Mouse (Mus musculus) limb, embryonic 11.5 days (tissue): ENCODE data around the gene Acads. TPM values are rescaled to one million over a fixed set of nuclear protein-coding genes. Genes with fewer than 3 reads are reported as not detected.
"Not testable (repeated sequence)": the region's sequence is repeated elsewhere in the genome, so short reads cannot be mapped to it uniquely, and the experiment has no call there.

Experiments used
- ATAC-seq: fragments of 200-750 bp; cut with Nextera tagmentation; 2 replicates; pipeline ENCODE4 v1.8.0; 2017; ENCODE audit warnings: low read depth; ENCODE audit not compliant: insufficient number of reproducible peaks, low FRiP score, low TSS enrichment
- DNase-seq: peaks from one replicate; pipeline ENCODE4 v3.0.0-alpha.2; 2015; ENCODE audit warnings: low spot score
- H3K27ac ChIP-seq: fragments of 300-500 bp; sonication (generic); replicated peaks from 2 replicates; pipeline ENCODE4 v1.5.1; 2014; ENCODE audit warnings: low read depth, mild to moderate bottlenecking, low read length
- H3K27me3 ChIP-seq: fragments of 300-500 bp; sonication (generic); 2 replicates; pipeline ENCODE4 v1.6.1; 2014; ENCODE audit warnings: mild to moderate bottlenecking, low read length, mixed read lengths; ENCODE audit not compliant: control insufficient read depth, insufficient read depth
- H3K36me3 ChIP-seq: fragments of 300-500 bp; sonication (generic); 2 replicates; pipeline ENCODE4 v1.6.1; 2014; ENCODE audit warnings: mild to moderate bottlenecking, low read length, moderate library complexity, mixed read lengths; ENCODE audit not compliant: control insufficient read depth, insufficient read depth
- H3K4me1 ChIP-seq: fragments of 300-500 bp; sonication (generic); 2 replicates; pipeline ENCODE4 v1.6.1; 2014; ENCODE audit warnings: low read length, mixed read lengths; ENCODE audit not compliant: control insufficient read depth, insufficient read depth
- H3K4me2 ChIP-seq: fragments of 300-500 bp; sonication (generic); 2 replicates; pipeline ENCODE4 v1.6.1; 2014; ENCODE audit warnings: low read depth, mild to moderate bottlenecking, moderate library complexity; ENCODE audit not compliant: severe bottlenecking
- H3K4me3 ChIP-seq: fragments of 300-500 bp; sonication (generic); 2 replicates; pipeline ENCODE4 v1.5.1; 2014; ENCODE audit warnings: low read depth, low read length
- H3K9ac ChIP-seq: fragments of 300-500 bp; sonication (generic); 2 replicates; pipeline ENCODE4 v1.6.1; 2014; ENCODE audit warnings: mild to moderate bottlenecking, low read length
- H3K9me3 ChIP-seq: fragments of 300-500 bp; sonication (generic); 2 replicates; pipeline ENCODE4 v1.6.1; 2016; ENCODE audit warnings: low read length; ENCODE audit not compliant: control insufficient read depth
- WGBS: fragments of 180-500 bp; shearing (Covaris S2); extraction: QIAGEN DNeasy Blood & Tissue Kit; methylation state at CpG from one replicate; pipeline ENCODE4 v1.1.7; 2014; 5-methylcytosine and 5-hydroxymethylcytosine counted together
- polyA plus RNA-seq: library from polyadenylated mRNA; unstranded; fragments of >200 nt; fragmentation: Nextera tagmentation; extraction: Ambion mirVana; gene quantifications from 2 replicates; pipeline ENCODE4 v1.2.1, GENCODE M21; 2014

Acads gene
- polyA plus RNA-seq, 1 experiment from 2014 or later = 49.3 TPM

DNA sequence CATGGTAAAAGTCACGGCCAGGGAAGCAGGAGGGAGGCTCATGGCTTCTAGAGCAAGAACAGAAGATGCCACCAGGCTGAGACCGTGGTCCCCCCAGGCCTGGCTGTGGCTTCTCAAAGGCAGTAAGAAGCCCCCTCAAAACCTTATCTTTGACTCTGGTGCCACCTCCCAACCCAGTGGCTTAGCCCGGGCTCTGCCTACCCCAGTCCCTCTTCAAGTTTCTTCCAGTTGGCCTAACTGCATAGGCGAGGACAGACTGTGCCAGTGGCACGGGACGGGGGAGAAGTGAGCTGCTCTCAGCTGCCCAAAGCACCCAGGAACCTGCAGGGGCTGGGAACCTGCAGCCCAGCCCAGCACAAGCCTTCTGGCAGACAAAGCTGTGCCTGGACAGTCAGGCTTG lies 5.5 kb upstream of the Acads start:
- H3K27me3 ChIP-seq = no peaks in the 10 kb centered on the region
- 0 out of 2 replicates have a peak, but pooled peaks cover 2% of the 10 kb centered on the region for H3K4me1 ChIP-seq

DNA sequence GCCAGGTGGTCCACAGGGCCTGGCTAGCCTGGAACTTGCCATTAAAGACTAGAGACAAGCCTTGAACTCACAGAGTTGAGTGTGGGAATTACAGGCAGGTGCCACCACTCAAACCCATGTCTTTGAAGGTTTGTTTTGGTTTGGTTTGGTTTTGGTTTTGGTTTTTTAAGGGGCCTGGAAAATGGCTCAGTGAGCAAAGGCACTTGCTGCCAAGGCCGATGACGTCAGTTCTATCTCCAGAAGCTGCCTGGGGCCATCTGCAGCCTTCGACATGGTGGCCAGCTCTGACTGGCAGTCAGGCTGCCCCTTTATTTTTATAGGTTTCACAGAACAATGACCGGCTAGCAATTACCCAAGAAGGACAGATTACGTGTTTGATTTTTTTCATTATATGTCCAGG lies 1.8 kb upstream of the Acads start:
- no peak overlapping the region for H3K4me2 ChIP-seq
- DNase-seq = no peak
- WGBS = 85% methylated on average over 5 of the region's 5 CpGs

More for the DNA sequence above, 5.5 kb upstream of the Acads start:
- Histone ChIP-seq H3K4me3 (0 out of 2 replicates have a peak overlapping the region, but pooled peaks have one; percentile 1), H3K9ac (no peak overlapping the region), H3K4me2 (no peak overlapping the region), H3K27ac (no peak overlapping the region), H3K36me3 (peaks cover 12% of the 10 kb centered on the region), H3K9me3 (no peaks in the 10 kb centered on the region)
- ATAC-seq (no peak), DNase-seq (no peak)
- WGBS = 97% methylated on average over 6 of the region's 6 CpGs

DNA sequence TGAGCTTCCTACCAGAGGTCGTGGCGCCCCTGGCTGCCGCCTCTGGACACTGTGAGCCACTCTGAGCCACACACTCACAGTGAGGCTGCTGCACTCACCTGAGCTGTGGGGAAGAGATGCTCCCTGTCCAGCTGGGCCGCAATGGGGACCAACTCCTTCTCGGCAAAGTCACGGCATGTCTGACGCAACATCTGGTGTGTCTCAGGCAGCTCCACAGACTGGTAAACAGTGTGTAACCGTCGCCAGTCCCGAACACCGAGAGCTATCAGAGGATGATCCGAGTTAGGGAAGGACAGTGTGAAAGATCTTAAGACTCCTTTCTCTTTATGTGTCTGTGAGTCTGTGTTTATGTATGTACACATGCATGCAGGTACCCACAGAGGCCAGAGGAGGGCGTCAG lies 1.7 kb downstream of the Acads start:
- Histone ChIP-seq H3K4me3 (no peak overlapping the region), H3K4me1 (no peaks in the 10 kb centered on the region), H3K27ac (no peak overlapping the region), H3K9ac (no peak overlapping the region), H3K4me2 (no peak overlapping the region), H3K9me3 (no peaks in the 10 kb centered on the region; the same call in 1 of the 2 replicates), H3K27me3 (no peaks in the 10 kb centered on the region), H3K36me3 (peaks cover 9% of the 10 kb centered on the region)
- WGBS = 96% methylated on average over 13 of the region's 13 CpGs
- no peak for ATAC-seq
- no peak for DNase-seq

More for the DNA sequence above, 1.8 kb upstream of the Acads start:
- Histone ChIP-seq H3K4me1 (0 out of 2 replicates have a peak, but pooled peaks cover 2% of the 10 kb centered on the region), H3K9me3 (no peaks in the 10 kb centered on the region; the same call in 1 of the 2 replicates), H3K9ac (no peak overlapping the region), H3K36me3 (peaks cover 15% of the 10 kb centered on the region), H3K27ac (no peak overlapping the region), H3K27me3 (no peaks in the 10 kb centered on the region), H3K4me3 (no peak overlapping the region)
- ATAC-seq = no peak

DNA sequence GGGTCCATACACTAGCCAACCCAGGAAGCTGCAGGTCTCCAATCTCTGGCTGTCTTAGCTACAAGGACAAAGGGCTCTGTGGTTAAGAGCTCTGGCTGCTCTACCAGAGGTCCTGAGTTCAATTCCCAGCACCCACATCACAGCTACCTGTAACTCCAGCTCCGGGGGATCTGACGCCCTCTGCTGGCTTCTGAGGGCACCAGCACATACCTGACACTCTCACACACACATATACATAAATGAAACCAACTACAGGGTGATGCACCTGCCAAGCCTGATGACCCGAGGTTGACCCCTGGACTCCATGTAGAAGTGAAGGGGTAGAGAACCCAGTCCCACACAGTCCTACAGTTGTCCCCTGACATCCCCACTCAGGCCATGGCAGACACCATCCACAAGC lies 2.7 kb downstream of the Acads start:
- Histone ChIP-seq H3K9ac (no peak overlapping the region), H3K9me3 (no peaks in the 10 kb centered on the region; the same call in 1 of the 2 replicates), H3K4me1 (no peaks in the 10 kb centered on the region), H3K36me3 (peaks cover 12% of the 10 kb centered on the region), H3K27ac (no peak overlapping the region), H3K4me3 (no peak overlapping the region), H3K4me2 (no peak overlapping the region), H3K27me3 (no peaks in the 10 kb centered on the region)
- WGBS = 81% methylated on average over 3 of the region's 3 CpGs
- no peak for ATAC-seq
- no peak for DNase-seq

DNA sequence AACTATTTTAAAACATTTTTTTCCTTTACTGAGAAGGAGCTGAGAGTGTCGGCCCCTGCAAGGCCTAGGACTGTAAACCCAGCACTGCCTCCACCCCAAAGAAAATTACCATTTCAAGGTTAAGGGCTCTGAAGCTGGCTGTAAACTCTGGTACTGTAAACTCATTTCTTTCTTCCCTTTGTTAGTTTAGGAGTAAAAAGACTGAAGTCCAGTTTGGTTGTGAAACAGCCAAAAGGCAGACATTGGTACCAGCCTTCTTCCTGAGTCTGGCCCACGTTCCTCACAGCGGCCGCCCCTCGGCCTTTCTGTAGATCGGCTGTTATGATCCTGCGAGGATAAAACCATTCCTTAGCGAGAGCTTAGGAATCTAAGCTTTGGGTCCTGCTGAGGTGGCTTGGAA lies 4.6 kb downstream of the Acads start:
- no peak overlapping the region for H3K4me2 ChIP-seq
- H3K27me3 ChIP-seq = no peaks in the 10 kb centered on the region
- H3K9me3 ChIP-seq = no peaks in the 10 kb centered on the region; the same call in 1 of the 2 replicates
- ATAC-seq = no peak
- peaks cover 16% of the 10 kb centered on the region for H3K36me3 ChIP-seq
- DNase-seq = no peak
- 93% methylated on average over 8 of the region's 8 CpGs for WGBS
- H3K27ac ChIP-seq = no peak overlapping the region
- H3K4me1 ChIP-seq = no peaks in the 10 kb centered on the region
- no peak overlapping the region for H3K4me3 ChIP-seq
- H3K9ac ChIP-seq = no peak overlapping the region

DNA sequence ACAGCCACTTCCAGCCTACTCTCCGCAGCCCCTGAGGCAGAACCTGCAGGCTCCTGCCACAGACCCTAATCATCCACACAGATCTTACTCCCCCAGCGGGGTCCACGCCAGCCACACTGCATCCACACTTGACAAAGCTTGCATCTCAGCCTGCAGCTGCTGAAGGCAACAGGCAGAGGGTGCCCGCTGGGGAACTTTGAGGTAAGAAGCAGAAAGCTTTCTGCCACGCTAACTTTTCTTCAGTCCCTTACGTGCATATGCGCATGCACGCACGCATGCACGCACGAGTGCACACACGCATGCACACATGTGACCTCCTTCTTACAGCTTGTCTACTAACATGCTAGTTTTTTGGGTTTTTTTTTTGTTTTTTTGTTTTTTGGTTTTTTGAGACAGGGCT lies 5.9 kb downstream of the Acads start:
- peaks cover 16% of the 10 kb centered on the region for H3K36me3 ChIP-seq
- no peak overlapping the region for H3K4me3 ChIP-seq
- no peak overlapping the region for H3K4me2 ChIP-seq

DNA sequence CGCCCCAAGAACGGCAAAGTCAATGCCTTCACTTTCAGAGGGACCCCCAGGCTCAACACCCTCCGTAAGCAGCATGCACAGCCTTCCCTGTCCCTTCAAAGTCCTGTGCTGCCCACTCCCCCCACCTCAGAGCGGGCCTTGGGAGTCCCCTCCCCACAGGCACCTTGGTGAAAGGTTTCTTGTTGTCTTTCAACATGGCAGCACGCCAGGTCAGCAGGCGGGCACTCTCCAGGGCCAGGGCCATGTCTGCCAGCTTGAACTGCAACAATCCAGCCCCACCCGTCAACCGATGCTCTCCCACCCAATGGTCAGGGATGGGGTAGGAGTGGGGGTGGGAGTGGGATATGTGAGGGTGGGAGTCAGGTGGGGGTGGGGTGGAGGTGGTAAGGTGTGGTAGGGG lies 8.0 kb downstream of the Acads start:
- Histone ChIP-seq H3K4me3 (no peak overlapping the region), H3K36me3 (peaks cover 10% of the 10 kb centered on the region), H3K27ac (no peak overlapping the region), H3K27me3 (no peaks in the 10 kb centered on the region), H3K9me3 (no peaks in the 10 kb centered on the region), H3K4me2 (no peak overlapping the region), H3K9ac (no peak overlapping the region), H3K4me1 (no peaks in the 10 kb centered on the region)
- DNase-seq = no peak
- WGBS = 94% methylated on average over 8 of the region's 8 CpGs
- ATAC-seq = no peak

More for the DNA sequence above, 5.9 kb downstream of the Acads start:
- WGBS = 96% methylated on average over 12 of the region's 12 CpGs
- no peaks in the 10 kb centered on the region for H3K27me3 ChIP-seq
- ATAC-seq = no peak
- H3K4me1 ChIP-seq = no peaks in the 10 kb centered on the region
- DNase-seq = no peak
- H3K9me3 ChIP-seq = no peaks in the 10 kb centered on the region; the same call in 1 of the 2 replicates
- H3K27ac ChIP-seq = no peak overlapping the region
- H3K9ac ChIP-seq = no peak overlapping the region

DNA sequence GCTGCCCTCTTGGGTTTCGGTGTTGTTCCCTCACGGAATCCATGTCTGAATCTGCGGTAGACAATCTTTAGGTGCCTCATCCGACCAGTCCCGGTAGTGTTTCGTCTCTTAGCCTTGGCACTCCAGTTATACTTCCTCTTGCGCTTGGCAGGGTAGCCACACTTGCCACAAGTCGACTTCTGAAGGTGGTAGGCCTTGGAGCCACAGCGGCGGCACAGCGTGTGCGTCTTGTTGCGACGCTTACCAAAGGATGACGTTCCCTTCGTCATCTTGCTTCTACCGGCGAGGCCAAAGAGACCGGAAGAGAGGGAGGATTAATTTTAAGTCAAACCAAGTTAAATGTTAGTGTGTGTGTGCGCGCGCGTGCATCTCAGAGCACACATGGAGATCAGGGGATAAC lies 15.9 kb downstream of the Acads start:
- not testable (repeated sequence) for H3K4me2 ChIP-seq, ATAC-seq, H3K36me3 ChIP-seq, DNase-seq, H3K4me3 ChIP-seq, H3K27me3 ChIP-seq, H3K9ac ChIP-seq, H3K4me1 ChIP-seq, H3K27ac ChIP-seq, H3K9me3 ChIP-seq
- WGBS = 97% methylated on average over 23 of the region's 23 CpGs

DNA sequence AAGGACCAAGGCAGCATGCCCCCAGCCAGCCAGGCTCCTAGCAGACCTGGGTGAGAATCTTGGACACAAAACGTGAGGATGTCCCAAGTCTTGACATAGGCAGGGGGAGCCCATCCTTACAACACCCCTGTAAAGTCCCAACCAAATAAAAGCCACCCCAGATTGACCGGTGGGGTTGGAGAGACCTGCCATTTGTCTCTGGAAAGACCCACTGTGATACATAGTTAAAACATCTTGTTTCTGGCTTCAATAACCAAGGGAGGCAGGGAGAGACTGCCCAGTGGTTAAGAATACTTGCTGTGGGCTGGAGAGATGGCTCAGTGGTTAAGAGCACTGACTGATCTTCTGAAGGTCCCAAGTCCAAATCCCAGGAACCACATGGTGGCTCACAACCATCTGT lies 16.9 kb downstream of the Acads start:
- Histone ChIP-seq H3K27ac (no peak overlapping the region), H3K4me3 (no peak overlapping the region), H3K27me3 (no peaks in the 10 kb centered on the region), H3K36me3 (peaks cover 6% of the 10 kb centered on the region), H3K4me2 (no peak overlapping the region), H3K9me3 (no peaks in the 10 kb centered on the region), H3K9ac (no peak overlapping the region), H3K4me1 (no peaks in the 10 kb centered on the region)
- 74% methylated on average over 2 of the region's 2 CpGs for WGBS
- no peak for ATAC-seq
- no peak for DNase-seq
